Mouse (Mus musculus): ENCODE data around the gene Spns3. TPM values are rescaled to one million over a fixed set of nuclear protein-coding genes. Genes with fewer than 3 reads are reported as not detected.

Spns3 gene
- polyA plus RNA-seq, 1 experiment from 2014 or later = not detected

DNA sequence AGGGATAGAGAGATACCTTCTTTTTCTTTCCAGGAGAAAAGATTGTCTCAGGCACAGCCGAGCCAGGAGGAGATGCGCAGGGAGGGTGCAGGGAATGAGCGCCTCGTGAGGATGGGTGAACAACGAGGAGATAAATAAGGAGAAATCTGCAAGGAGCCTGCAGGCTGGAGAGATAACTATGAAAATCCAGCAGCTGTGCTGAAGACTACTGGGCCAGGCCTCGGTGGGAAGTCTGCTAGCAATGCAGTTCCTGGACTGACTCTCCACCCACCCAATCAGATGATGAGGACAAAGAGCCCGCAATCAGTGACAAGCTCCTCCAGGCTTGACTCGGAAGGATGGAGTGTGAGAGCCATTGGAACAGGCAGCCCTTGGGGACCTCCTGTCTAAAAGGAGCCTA lies 48.1 kb downstream of the Spns3 start:
- whole genome bisulfite sequencing = 13% methylated on average over 8 of the region's 8 CpGs
- no peaks in the 10 kb centered on the region for H3K9me3 ChIP-seq
- H3K27me3 ChIP-seq = no peaks in the 10 kb centered on the region; the same call in 1 of the 2 replicates
- no peak for ATAC-seq (ENCODE audit: low FRiP score)
- H3K36me3 ChIP-seq (replicated peaks) = no peaks in the 10 kb centered on the region
- H3K4me3 ChIP-seq (replicated peaks) = no peak overlapping the region
- no peak overlapping the region for H3K4me2 ChIP-seq
- no peak overlapping the region for H3K27ac ChIP-seq
- no peak overlapping the region for H3K9ac ChIP-seq
- peaks cover 16% of the 10 kb centered on the region for H3K4me1 ChIP-seq

- Histone ChIP-seq H3K4me2 (no peak overlapping the region), H3K27ac (no peak overlapping the region), H3K36me3 (replicated peaks) (no peaks in the 10 kb centered on the region), H3K4me3 (replicated peaks) (no peak overlapping the region), H3K27me3 (no peaks in the 10 kb centered on the region; the same call in 1 of the 2 replicates), H3K4me1 (peaks cover 16% of the 10 kb centered on the region), H3K9ac (no peak overlapping the region), H3K9me3 (no peaks in the 10 kb centered on the region)
- ATAC-seq (ENCODE audit: low FRiP score) = no peak
- 31% methylated on average over 5 of the region's 5 CpGs for WGBS
Measured at GRCm38 (mm10) chr11:72501426-72502002, 48.8 kb downstream of the Spns3 start.

- H3K27ac ChIP-seq = no peak overlapping the region
- H3K4me2 ChIP-seq = no peak overlapping the region
- H3K9ac ChIP-seq = no peak overlapping the region
- no peaks in the 10 kb centered on the region for H3K9me3 ChIP-seq
- no peaks in the 10 kb centered on the region; the same call in 1 of the 2 replicates for H3K27me3 ChIP-seq
- peaks cover 16% of the 10 kb centered on the region for H3K4me1 ChIP-seq
- no peaks in the 10 kb centered on the region for H3K36me3 ChIP-seq (replicated peaks)
- no peak overlapping the region for H3K4me3 ChIP-seq (replicated peaks)
- ATAC-seq (ENCODE audit: low FRiP score) = no peak
- 90% methylated on average over 4 of the region's 4 CpGs for WGBS
Measured at GRCm38 (mm10) chr11:72500139-72500538, 50.2 kb downstream of the Spns3 start.

DNA sequence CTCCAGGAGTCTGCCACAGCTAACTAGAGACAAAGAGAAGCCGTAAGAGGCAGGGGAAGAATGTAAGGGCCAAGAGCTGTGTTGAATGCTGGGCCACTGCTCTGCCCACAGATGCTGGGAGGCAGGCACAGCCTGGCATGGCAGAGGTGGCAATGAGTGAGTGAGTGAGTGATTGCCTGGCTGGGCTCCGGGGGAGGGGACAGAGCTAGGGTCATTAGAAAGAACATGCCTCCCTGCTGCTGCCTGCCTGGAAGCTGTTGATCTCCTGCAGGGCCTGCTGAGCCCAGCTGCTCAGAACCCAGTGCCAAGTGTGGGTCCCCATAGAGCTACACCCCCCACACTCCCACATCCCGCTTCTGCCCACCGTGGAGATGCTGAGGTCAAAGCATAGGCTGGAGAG lies 52.9 kb downstream of the Spns3 start:
- ATAC-seq (ENCODE audit: low FRiP score) = no peak
- Histone ChIP-seq H3K4me2 (no peak overlapping the region), H3K9ac (no peak overlapping the region), H3K9me3 (no peaks in the 10 kb centered on the region), H3K4me3 (replicated peaks) (no peak overlapping the region), H3K4me1 (peaks cover 5% of the 10 kb centered on the region), H3K27ac (no peak overlapping the region), H3K36me3 (replicated peaks) (no peaks in the 10 kb centered on the region), H3K27me3 (peaks cover 7% of the 10 kb centered on the region; the same call in 1 of the 2 replicates)
- WGBS = 31% methylated on average over 4 of the region's 4 CpGs

DNA sequence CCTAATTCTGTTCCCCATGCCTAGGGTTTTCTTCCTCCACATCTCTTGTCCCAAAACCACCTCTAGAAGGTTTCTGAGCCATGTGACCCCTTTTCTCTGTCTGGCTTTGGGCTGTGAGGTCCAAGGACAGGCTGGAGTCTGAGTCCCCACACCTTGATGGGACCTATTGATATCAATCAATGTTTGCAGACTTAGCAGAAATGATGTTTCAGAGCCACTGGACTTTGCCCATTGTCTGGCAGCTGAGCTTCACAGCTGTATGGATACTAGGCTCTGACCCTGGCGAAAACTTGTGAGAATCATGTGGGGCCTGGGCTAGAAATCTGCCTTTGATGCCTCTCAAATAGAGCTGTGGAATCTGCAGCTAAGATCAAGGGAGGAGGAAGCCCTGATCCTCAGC lies 53.5 kb downstream of the Spns3 start:
- no peak overlapping the region for H3K9ac ChIP-seq
- no peak for ATAC-seq (ENCODE audit: low FRiP score)
- no peaks in the 10 kb centered on the region for H3K36me3 ChIP-seq (replicated peaks)
- no peaks in the 10 kb centered on the region; the same call in 1 of the 2 replicates for H3K4me1 ChIP-seq
- no peak overlapping the region for H3K4me2 ChIP-seq
- H3K4me3 ChIP-seq (replicated peaks) = no peak overlapping the region
- H3K27ac ChIP-seq = no peak overlapping the region
- H3K27me3 ChIP-seq = peaks cover 7% of the 10 kb centered on the region
- WGBS = 80% methylated on average over 1 of the region's 1 CpGs
- no peaks in the 10 kb centered on the region for H3K9me3 ChIP-seq

- Histone ChIP-seq H3K9ac (no peak overlapping the region), H3K4me1 (no peaks in the 10 kb centered on the region; the same call in 1 of the 2 replicates), H3K27ac (no peak overlapping the region), H3K9me3 (no peaks in the 10 kb centered on the region), H3K27me3 (peaks cover 10% of the 10 kb centered on the region), H3K36me3 (replicated peaks) (no peaks in the 10 kb centered on the region), H3K4me2 (no peak overlapping the region), H3K4me3 (replicated peaks) (no peak overlapping the region)
- ATAC-seq (ENCODE audit: low FRiP score) = no peak
- whole genome bisulfite sequencing = 53% methylated on average over 3 of the region's 3 CpGs
Measured at GRCm38 (mm10) chr11:72496066-72496465, 54.2 kb downstream of the Spns3 start.

DNA sequence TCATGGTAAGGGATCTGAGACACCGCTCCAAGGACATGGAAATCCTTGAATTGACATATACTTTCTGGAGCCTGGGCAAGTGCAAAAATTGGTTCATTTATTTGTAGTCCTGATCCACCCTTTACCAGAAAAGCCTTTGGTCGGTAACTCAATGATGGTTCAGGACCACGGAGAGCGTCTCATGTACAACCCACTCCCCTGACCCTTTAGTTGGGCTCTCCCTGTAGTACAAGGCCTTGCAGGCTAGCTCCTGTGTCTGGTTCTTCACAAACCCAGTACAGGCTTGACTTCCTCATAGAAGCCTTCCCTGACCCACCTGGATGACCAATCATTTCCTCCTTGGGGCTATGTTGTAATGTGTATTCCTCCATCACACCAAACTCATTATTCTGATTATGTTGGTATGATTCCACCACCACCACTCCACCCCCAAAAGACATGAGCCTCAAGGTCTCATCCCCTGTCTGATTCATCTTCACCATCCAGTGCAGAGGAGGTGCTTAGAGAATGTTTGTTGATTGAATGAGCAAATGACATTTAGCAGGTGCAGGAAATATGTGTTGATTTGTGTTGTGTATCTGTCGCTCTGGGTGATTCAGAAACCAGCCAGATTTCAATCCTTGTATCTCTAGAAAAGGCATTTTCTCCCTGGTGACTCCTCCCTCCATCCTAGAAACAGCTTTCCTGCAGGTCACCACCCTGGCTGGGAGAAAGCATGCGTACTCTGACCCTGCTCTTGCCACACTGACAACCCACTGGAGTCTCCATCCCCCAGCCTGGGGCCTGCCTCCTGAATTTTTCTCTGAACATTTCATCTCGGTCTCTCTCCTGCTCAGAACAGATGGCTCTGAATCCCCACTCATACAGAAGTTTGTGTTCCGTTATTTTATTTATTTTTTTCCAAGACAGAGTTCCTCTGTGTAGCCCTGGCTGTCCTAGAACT lies 56.0 kb downstream of the Spns3 start:
- H3K4me3 ChIP-seq (replicated peaks) = no peak overlapping the region
- ATAC-seq (ENCODE audit: low FRiP score) = no peak
- H3K4me1 ChIP-seq = peaks cover 5% of the 10 kb centered on the region
- peaks cover 24% of the 10 kb centered on the region for H3K27me3 ChIP-seq
- H3K27ac ChIP-seq = no peak overlapping the region
- H3K9ac ChIP-seq = no peak overlapping the region
- no peak overlapping the region for H3K4me2 ChIP-seq
- H3K36me3 ChIP-seq (replicated peaks) = no peaks in the 10 kb centered on the region
- no peaks in the 10 kb centered on the region for H3K9me3 ChIP-seq
- 58% methylated on average over 8 of the region's 8 CpGs for WGBS

GRCm38 (mm10) chr11:72491130-72491960 lies 59.0 kb downstream of the Spns3 start:
- ATAC-seq (ENCODE audit: low FRiP score) = no peak
- H3K9me3 ChIP-seq = no peaks in the 10 kb centered on the region
- H3K4me2 ChIP-seq = no peak overlapping the region
- H3K4me1 ChIP-seq = peaks cover 23% of the 10 kb centered on the region
- no peak overlapping the region for H3K4me3 ChIP-seq (replicated peaks)
- peaks cover 52% of the 10 kb centered on the region for H3K27me3 ChIP-seq
- no peak overlapping the region for H3K9ac ChIP-seq
- no peaks in the 10 kb centered on the region for H3K36me3 ChIP-seq (replicated peaks)
- 71% methylated on average over 15 of the region's 15 CpGs for WGBS
- H3K27ac ChIP-seq = no peak overlapping the region

- no peaks in the 10 kb centered on the region for H3K9me3 ChIP-seq
- peak within 1 kb of the TSS; percentile 73 for H3K9ac ChIP-seq
- peaks cover 23% of the 10 kb centered on the region for H3K4me1 ChIP-seq
- H3K36me3 ChIP-seq (replicated peaks) = no peaks in the 10 kb centered on the region
- WGBS = 0% methylated on average over 41 of the region's 42 CpGs
- peak within 1 kb of the TSS; percentile 81 for H3K27ac ChIP-seq
- H3K4me3 ChIP-seq (replicated peaks) = peak within 1 kb of the TSS; percentile 67
- H3K4me2 ChIP-seq = peak within 1 kb of the TSS; percentile 91
- ATAC-seq (ENCODE audit: low FRiP score) = peak; percentile 94
- peaks cover 59% of the 10 kb centered on the region for H3K27me3 ChIP-seq
Measured at GRCm38 (mm10) chr11:72489881-72490301, 60.4 kb downstream of the Spns3 start, which contains the start of gene Spns2. Gene Spns2 (minus strand): TSS chr11:72489904.

DNA sequence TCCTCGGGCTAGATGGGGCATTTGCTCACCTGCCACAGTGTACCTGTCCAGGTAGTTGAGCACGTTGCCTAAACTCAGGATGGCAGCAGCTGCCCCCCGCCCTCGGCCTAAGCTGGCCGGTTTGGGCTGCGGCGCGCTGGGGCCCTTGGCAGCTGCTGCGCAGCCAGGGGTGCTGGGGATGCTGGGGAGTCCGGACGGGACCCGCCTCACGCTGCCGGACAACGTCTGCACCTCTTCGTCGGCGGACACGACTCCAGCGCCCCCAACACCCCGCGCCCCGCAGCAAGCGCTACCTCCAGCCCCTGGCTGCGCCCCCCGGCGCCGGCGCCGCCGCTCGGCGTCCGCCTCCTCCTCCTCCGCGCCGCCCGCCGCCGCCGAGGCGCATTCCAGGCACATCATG lies 60.9 kb downstream of the Spns3 start:
- peak overlapping the region; percentile 67 for H3K4me3 ChIP-seq (replicated peaks)
- H3K27me3 ChIP-seq = peaks cover 59% of the 10 kb centered on the region
- peak overlapping the region; percentile 91 for H3K4me2 ChIP-seq
- no peaks in the 10 kb centered on the region for H3K36me3 ChIP-seq (replicated peaks)
- peaks cover 23% of the 10 kb centered on the region for H3K4me1 ChIP-seq
- under 1% methylated on average over 26 of the region's 42 CpGs for WGBS
- peak; percentile 34 for ATAC-seq (ENCODE audit: low FRiP score)
- no peaks in the 10 kb centered on the region for H3K9me3 ChIP-seq
- H3K9ac ChIP-seq = peak overlapping the region; percentile 73
- peak overlapping the region; percentile 81 for H3K27ac ChIP-seq

DNA sequence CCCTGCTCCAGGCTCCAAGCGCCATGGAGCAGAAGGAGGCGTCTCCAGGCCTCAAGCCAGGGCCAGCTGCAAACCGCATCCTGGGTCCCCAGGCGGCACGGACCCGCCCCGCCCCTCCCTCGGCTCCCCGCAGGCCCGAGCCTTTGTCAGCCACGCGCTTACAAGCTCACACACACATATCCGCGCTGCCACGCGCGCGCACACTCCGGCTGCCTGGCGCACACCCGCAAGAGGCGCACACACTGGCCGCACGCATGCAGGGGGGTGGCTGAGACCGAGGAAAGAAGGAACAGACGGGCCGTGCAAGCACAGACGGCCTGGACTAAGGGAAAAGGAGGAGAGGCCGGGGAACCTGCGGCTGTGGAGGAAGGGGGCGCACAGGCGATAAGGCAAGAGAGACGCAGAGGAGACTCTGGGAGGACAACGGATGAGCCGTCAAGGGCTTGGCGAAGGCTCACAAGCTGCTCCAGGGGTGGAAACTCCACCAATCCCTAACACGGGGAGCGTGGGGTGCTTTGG lies 61.5 kb downstream of the Spns3 start:
- H3K36me3 ChIP-seq (replicated peaks) = no peaks in the 10 kb centered on the region
- peak; percentile 70 for ATAC-seq (ENCODE audit: low FRiP score)
- peaks cover 23% of the 10 kb centered on the region for H3K4me1 ChIP-seq
- H3K9ac ChIP-seq = peak overlapping the region; percentile 73
- H3K4me3 ChIP-seq (replicated peaks) = peak overlapping the region; percentile 67
- 1% methylated on average over 38 of the region's 38 CpGs for WGBS
- H3K27me3 ChIP-seq = peaks cover 59% of the 10 kb centered on the region
- peak overlapping the region; percentile 81 for H3K27ac ChIP-seq
- H3K4me2 ChIP-seq = peak overlapping the region; percentile 91
- no peaks in the 10 kb centered on the region for H3K9me3 ChIP-seq

DNA sequence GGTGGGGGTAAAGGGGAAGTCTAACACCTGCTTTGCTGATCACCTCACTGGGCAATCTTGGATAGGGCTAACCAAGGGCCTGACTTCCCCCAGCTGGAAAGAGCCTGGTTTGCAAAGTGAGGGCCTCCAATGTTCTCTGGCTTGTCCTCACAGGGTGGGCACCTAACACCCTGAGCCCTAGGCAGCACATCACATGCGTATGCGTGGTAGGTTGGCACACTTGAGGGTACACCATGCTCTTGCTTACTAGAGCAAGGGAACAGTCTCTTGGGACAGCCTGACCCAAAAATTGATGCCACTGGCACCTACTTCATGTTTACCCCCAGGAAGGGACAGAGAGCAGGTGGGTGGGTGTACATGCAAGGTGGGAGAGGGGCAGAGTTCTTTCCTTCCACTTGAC lies 62.6 kb downstream of the Spns3 start:
- no peak overlapping the region for H3K27ac ChIP-seq
- H3K9ac ChIP-seq = no peak overlapping the region
- H3K9me3 ChIP-seq = no peaks in the 10 kb centered on the region
- ATAC-seq (ENCODE audit: low FRiP score) = no peak
- peaks cover 52% of the 10 kb centered on the region for H3K27me3 ChIP-seq
- 96% methylated on average over 2 of the region's 2 CpGs for WGBS
- H3K36me3 ChIP-seq (replicated peaks) = no peaks in the 10 kb centered on the region
- H3K4me2 ChIP-seq = peak overlapping the region; percentile 91
- H3K4me1 ChIP-seq = peaks cover 23% of the 10 kb centered on the region
- H3K4me3 ChIP-seq (replicated peaks) = peak overlapping the region; percentile 67
